Mouse (Mus musculus) layer of hippocampus, postnatal 10 days (tissue): ENCODE measurements at regions not wholly inside any gene's neighbourhood (a gene's known extent, or its start where the extent isn't known, plus 50 kb on each side); places are given as distances from the start of the nearest gene placed in this dataset.

Source experiments
- DNase-seq, 2 experiments: peaks; one replicate each; pipeline ENCODE4 v3.0.0; 2021; ENCODE audit warnings: low spot score in 2 of 2

GRCm38 (mm10) chr14:91658654-91659421 is 2231.6 kb downstream of the Pcdh9 start:
- DNase-seq = no peak

GRCm38 (mm10) chr14:91656011-91656410 is 2234.5 kb downstream of the Pcdh9 start:
- DNase-seq = no peak

- no peak for DNase-seq
Observed at GRCm38 (mm10) chr14:91630976-91631375, 2259.5 kb downstream of the Pcdh9 start.

GRCm38 (mm10) chr14:91614391-91614790 is 2276.1 kb downstream of the Pcdh9 start:
- DNase-seq = no peak

GRCm38 (mm10) chr14:91604570-91604969 is 2285.9 kb downstream of the Pcdh9 start:
- no peak for DNase-seq

- DNase-seq = no peak
Observed at GRCm38 (mm10) chr14:91582462-91582861, 2308.0 kb downstream of the Pcdh9 start.

- no peak for DNase-seq
Observed at GRCm38 (mm10) chr14:91581684-91582424, 2308.6 kb downstream of the Pcdh9 start.

- DNase-seq = no peak
Observed at GRCm38 (mm10) chr14:91569100-91569499, 2321.4 kb downstream of the Pcdh9 start.

- no peak for DNase-seq
Observed at GRCm38 (mm10) chr14:91539181-91539580, 2351.3 kb downstream of the Pcdh9 start.

GRCm38 (mm10) chr14:91534931-91535330 is 2355.5 kb downstream of the Pcdh9 start:
- no peak for DNase-seq

GRCm38 (mm10) chr14:91498449-91498848 is 2392.0 kb downstream of the Pcdh9 start:
- DNase-seq = no peak

- no peak for DNase-seq
Observed at GRCm38 (mm10) chr14:91478358-91478870, 2412.1 kb downstream of the Pcdh9 start.

GRCm38 (mm10) chr14:91463910-91464309 is 2426.6 kb downstream of the Pcdh9 start:
- peak in 1 of 2 experiments; percentile 27 for DNase-seq

GRCm38 (mm10) chr14:91462671-91463070 is 2427.8 kb downstream of the Pcdh9 start:
- no peak for DNase-seq

- no peak for DNase-seq
Observed at GRCm38 (mm10) chr14:91458756-91459155, 2431.7 kb downstream of the Pcdh9 start.
